Mouse (Mus musculus) embryonic fibroblast, embryonic 13.5 days (primary cell): ENCODE results near the gene Gtf2f2. TPM values are rescaled to one million over a fixed set of nuclear protein-coding genes. Genes with fewer than 3 reads are reported as not detected.

Source experiments
- H3K27ac ChIP-seq: 2 replicates; pipeline ENCODE4 v1.5.1; 2012; ENCODE audit warnings: low read length, control low read depth, inconsistent platforms; ENCODE audit not compliant: insufficient read depth
- H3K4me1 ChIP-seq: 2 replicates; pipeline ENCODE4 v1.6.1; 2011; ENCODE audit warnings: low read length; ENCODE audit not compliant: control insufficient read depth, insufficient read depth
- H3K4me3 ChIP-seq: 2 replicates; pipeline ENCODE4 v1.5.1; 2011; ENCODE audit warnings: mild to moderate bottlenecking, control low read depth, low read length; ENCODE audit not compliant: insufficient read depth
- CTCF ChIP-seq: IDR thresholded peaks from 2 replicates; pipeline ENCODE4 v1.5.1; 2011; ENCODE audit warnings: mild to moderate bottlenecking, control low read depth, low read length, moderate library complexity, borderline replicate concordance; ENCODE audit not compliant: insufficient read depth
- POLR2A ChIP-seq: IDR thresholded peaks from 2 replicates; pipeline ENCODE4 v1.6.1; 2011; ENCODE audit warnings: low read depth, mild to moderate bottlenecking, control low read depth, low read length, moderate library complexity
- polyA plus RNA-seq: library from polyadenylated mRNA; stranded (reverse); fragments of >200 nt; gene quantifications from 2 replicates; pipeline ENCODE4 v1.2.4, GENCODE M21; 2011; ENCODE audit warnings: low read depth; ENCODE audit not compliant: missing spikeins, insufficient read length

Gene Gtf2f2
- polyA plus RNA-seq, 1 experiment = 23.9 TPM

DNA sequence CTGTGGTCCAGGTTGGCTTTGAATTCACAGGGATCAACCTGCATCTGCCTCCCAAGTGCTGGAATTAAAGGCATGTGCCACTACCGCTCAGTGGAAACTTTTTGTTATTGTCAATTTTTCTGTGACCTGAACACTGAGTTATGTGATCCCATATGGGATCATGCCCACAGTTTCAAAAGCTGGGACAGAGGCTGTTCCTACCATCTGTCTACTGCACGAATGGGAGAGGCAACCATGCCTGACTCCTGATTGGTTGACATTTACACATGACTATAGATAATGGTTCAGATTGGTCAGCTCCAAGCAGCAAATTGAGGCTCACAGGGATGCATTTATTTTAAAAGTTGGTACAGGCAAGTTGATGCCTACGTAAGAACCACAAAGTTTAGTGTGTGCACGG is 14.0 kb upstream of the Gtf2f2 start:
- Histone ChIP-seq H3K4me1 (no peaks in the 10 kb centered on the region), H3K4me3 (no peak overlapping the region), H3K27ac (no peak overlapping the region)
- no peak for TF ChIP-seq POLR2A
- TF ChIP-seq CTCF = no peak

DNA sequence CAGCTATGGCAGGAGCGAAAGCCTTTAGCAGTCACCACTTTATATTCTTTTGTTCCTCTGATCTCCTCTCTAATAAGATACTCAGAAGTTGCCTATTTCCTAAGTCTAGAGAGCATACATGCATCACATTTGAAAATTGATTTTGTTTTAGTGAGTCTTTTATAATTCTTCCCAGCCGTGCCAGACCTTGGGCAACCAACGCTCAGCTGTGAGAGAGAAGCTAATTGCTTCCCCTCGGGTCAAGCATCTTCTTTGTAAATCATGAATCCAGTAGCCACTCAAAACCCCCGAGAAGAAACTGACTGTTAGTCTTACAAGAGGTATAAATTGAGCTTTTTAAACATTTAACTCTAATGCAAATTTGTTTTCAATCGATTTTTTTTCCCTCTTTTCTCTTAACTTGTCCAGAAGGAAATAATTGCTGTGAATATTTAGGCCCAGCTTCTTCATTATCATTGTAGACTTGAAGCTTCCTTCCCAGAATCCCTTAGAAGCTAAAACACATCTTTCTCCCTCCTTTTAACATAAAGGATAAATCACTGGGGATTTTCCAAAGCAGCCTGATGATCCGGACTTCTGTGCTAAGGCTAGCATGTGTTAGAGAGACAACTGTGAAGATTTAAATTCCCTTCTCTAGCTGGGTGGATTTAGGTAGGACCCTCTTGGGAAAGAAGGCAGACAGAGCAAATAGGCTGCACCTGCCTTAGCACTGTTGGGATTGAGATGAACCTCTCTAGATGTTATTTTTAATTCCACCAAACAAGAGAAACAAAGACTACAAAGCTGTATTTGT is 10.5 kb upstream of the Gtf2f2 start:
- Histone ChIP-seq H3K4me3 (no peak overlapping the region), H3K27ac (no peak overlapping the region), H3K4me1 (no peaks in the 10 kb centered on the region)
- no peak for TF ChIP-seq POLR2A
- TF ChIP-seq CTCF = no peak

GRCm38 (mm10) chr14:76020259-76020785 is 9.7 kb upstream of the Gtf2f2 start:
- no peak overlapping the region for H3K27ac ChIP-seq
- no peak overlapping the region for H3K4me3 ChIP-seq
- TF ChIP-seq CTCF (no peak), POLR2A (no peak)
- H3K4me1 ChIP-seq = no peaks in the 10 kb centered on the region

GRCm38 (mm10) chr14:76017785-76018490 is 7.3 kb upstream of the Gtf2f2 start:
- TF ChIP-seq POLR2A = no peak
- no peak for TF ChIP-seq CTCF
- H3K4me3 ChIP-seq = no peak overlapping the region
- H3K4me1 ChIP-seq = no peaks in the 10 kb centered on the region
- no peak overlapping the region for H3K27ac ChIP-seq

GRCm38 (mm10) chr14:76014331-76014730 is 3.7 kb upstream of the Gtf2f2 start:
- Histone ChIP-seq H3K4me3 (no peak overlapping the region), H3K27ac (no peak overlapping the region), H3K4me1 (no peaks in the 10 kb centered on the region)
- TF ChIP-seq CTCF (no peak), POLR2A (no peak)

DNA sequence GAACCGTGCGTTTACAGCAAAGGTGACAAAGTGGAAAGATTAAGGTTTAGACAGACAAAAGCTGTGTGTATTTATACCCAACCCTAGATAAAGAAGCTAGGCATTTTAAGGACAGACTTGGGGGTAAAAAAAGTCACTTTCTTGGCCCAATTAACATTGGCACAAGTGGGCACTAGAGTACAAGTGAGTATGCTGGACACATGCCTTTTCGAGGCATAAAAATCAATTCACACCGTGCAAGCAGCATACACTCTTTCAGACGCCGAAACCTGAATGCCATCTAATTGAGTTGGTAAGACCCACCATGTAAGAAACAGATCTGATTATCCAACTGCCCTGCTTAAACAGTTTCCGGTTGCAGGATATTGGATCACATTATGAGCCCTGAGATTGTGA is 395 bp upstream of the Gtf2f2 start:
- H3K27ac ChIP-seq = no peak overlapping the region
- 0 out of 2 replicates have a peak overlapping the region, but pooled peaks have one; percentile 3 for H3K4me3 ChIP-seq
- no peak for TF ChIP-seq CTCF
- 0 out of 2 replicates have a peak, but pooled peaks have one; percentile 3 for TF ChIP-seq POLR2A
- H3K4me1 ChIP-seq = no peaks in the 10 kb centered on the region

- Histone ChIP-seq H3K4me3 (peak overlapping the region; percentile 77), H3K4me1 (no peaks in the 10 kb centered on the region), H3K27ac (no peak overlapping the region)
- no peak for TF ChIP-seq POLR2A
- TF ChIP-seq CTCF = no peak
These were observed 1.5 kb downstream of the Gtf2f2 start for GRCm38 (mm10) chr14:76009185-76009584.

- TF ChIP-seq POLR2A (no peak), CTCF (no peak)
These were observed 2.5 kb downstream of the Gtf2f2 start for GRCm38 (mm10) chr14:76008174-76008573.

GRCm38 (mm10) chr14:76005011-76005410 is 5.7 kb downstream of the Gtf2f2 start:
- H3K4me1 ChIP-seq = no peaks in the 10 kb centered on the region
- no peak overlapping the region for H3K4me3 ChIP-seq
- TF ChIP-seq POLR2A (no peak), CTCF (no peak)
- H3K27ac ChIP-seq = no peak overlapping the region

More at GRCm38 (mm10) chr14:76008174-76008573, 2.5 kb downstream of the Gtf2f2 start:
- Histone ChIP-seq H3K4me1 (no peaks in the 10 kb centered on the region), H3K27ac (no peak overlapping the region), H3K4me3 (no peak overlapping the region)

GRCm38 (mm10) chr14:76001781-76002180 is 8.9 kb downstream of the Gtf2f2 start:
- TF ChIP-seq CTCF = no peak
- no peak for TF ChIP-seq POLR2A
- Histone ChIP-seq H3K4me3 (no peak overlapping the region), H3K4me1 (no peaks in the 10 kb centered on the region), H3K27ac (no peak overlapping the region)
